Mouse (Mus musculus) embryonic facial prominence, embryonic 14.5 days (tissue): ENCODE measurements around the gene Fam168a. TPM values are rescaled to one million over a fixed set of nuclear protein-coding genes. Genes with fewer than 3 reads are reported as not detected.

Experiments
- ATAC-seq: fragments of 200-750 bp; cut with Nextera tagmentation; 2 replicates; pipeline ENCODE4 v1.8.0; 2017; ENCODE audit warnings: low read depth, moderate number of reproducible peaks, moderate TSS enrichment
- DNase-seq: peaks from one replicate; pipeline ENCODE4 v3.0.0-alpha.2; 2015; ENCODE audit warnings: low spot score
- H3K27ac ChIP-seq: fragments of 300-500 bp; sonication (generic); replicated peaks from 2 replicates; pipeline ENCODE4 v1.5.1; 2014; ENCODE audit warnings: low read depth, mild to moderate bottlenecking, low read length, moderate library complexity
- H3K27me3 ChIP-seq: fragments of 300-500 bp; sonication (generic); replicated peaks from 2 replicates; pipeline ENCODE4 v1.6.1; 2014; ENCODE audit warnings: low read length; ENCODE audit not compliant: control insufficient read depth, insufficient read depth
- H3K36me3 ChIP-seq: fragments of 300-500 bp; sonication (generic); 2 replicates; pipeline ENCODE4 v1.6.1; 2014; ENCODE audit warnings: low read length, mixed read lengths; ENCODE audit not compliant: control insufficient read depth, insufficient read depth
- H3K4me1 ChIP-seq: fragments of 300-500 bp; sonication (generic); 2 replicates; pipeline ENCODE4 v1.6.1; 2014; ENCODE audit warnings: antibody characterized with exemption, low read length; ENCODE audit not compliant: control insufficient read depth, insufficient read depth
- H3K4me2 ChIP-seq: fragments of 300-500 bp; sonication (generic); 2 replicates; pipeline ENCODE4 v1.6.1; 2014; ENCODE audit warnings: low read depth, mild to moderate bottlenecking, low read length, moderate library complexity, mixed read lengths
- H3K4me3 ChIP-seq: fragments of 300-500 bp; sonication (generic); 2 replicates; pipeline ENCODE4 v1.5.1; 2014; ENCODE audit warnings: low read depth, mild to moderate bottlenecking, low read length
- H3K9ac ChIP-seq: fragments of 300-500 bp; sonication (generic); 2 replicates; pipeline ENCODE4 v1.6.1; 2014; ENCODE audit warnings: low read depth, mild to moderate bottlenecking, low read length, moderate library complexity, mixed read lengths
- H3K9me3 ChIP-seq: fragments of 300-500 bp; sonication (generic); 2 replicates; pipeline ENCODE4 v1.6.1; 2016; ENCODE audit warnings: low read length; ENCODE audit not compliant: control insufficient read depth
- WGBS: fragments of 180-500 bp; shearing (Covaris S2); extraction: QIAGEN DNeasy Blood & Tissue Kit; methylation state at CpG from one replicate; pipeline ENCODE4 v1.1.7; 2014; 5-methylcytosine and 5-hydroxymethylcytosine counted together
- polyA plus RNA-seq: library from polyadenylated mRNA; unstranded; fragments of >200 nt; fragmentation: Nextera tagmentation; extraction: Ambion mirVana; gene quantifications from 2 replicates; pipeline ENCODE4 v1.2.1, GENCODE M21; 2014

Gene Fam168a
- polyA plus RNA-seq, 1 experiment from 2014 or later, result 42.3 TPM

DNA sequence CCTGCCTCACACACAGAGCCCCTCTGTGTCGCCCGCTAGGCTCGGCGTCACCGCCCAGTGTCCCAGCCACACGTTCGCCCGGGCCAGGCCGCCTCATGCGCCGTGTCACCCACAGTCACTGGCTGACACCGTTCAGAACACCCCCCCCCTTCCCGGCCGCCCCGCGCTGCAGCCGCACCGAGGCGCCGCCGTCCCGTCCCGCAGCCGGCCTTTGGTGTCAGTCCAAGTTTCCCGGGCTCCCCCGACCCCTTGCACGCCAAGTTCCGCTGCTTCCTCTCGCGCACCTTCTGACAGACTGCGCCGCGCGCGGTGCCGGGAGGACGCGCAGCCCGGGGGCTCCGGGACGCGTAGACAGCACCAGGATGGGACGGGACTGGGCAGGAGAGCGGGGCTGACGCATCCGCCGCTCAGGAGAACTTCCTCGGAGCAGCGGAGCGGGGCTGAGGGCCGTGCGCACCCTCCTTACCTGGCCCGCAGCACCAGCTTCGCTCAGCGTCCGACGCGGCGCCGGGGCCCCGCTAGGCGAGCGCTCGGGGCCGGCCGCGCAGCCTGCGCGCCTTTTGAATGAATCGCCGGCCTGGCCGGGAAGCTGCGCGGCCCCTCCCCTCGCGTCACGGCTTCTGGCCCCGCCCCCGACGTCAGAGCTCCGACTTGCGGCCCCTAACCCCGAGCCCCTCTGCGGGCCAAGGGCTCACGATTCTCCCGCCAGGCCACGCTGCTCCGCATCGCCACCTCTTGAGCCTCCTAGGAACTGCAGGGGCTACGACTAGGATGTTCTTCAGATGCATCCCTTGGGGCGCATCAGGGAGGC is 156.6 kb downstream of the Fam168a start, which contains the start of gene Relt:
Gene Relt, minus strand, starts transcription at position 619 of the 811 bp plus-strand sequence.
- no peaks in the 10 kb centered on the region for H3K27me3 ChIP-seq
- H3K4me3 ChIP-seq, result peak within 1 kb of the TSS; percentile 75
- peak within 1 kb of the TSS; percentile 80 for H3K9ac ChIP-seq
- H3K27ac ChIP-seq, result peak within 1 kb of the TSS; percentile 75
- ATAC-seq, result peak; percentile 92
- no peaks in the 10 kb centered on the region for H3K36me3 ChIP-seq
- peak within 1 kb of the TSS; percentile 97 for H3K4me2 ChIP-seq
- WGBS, result 1% methylated on average over 27 of the region's 91 CpGs
- H3K9me3 ChIP-seq, result no peaks in the 10 kb centered on the region
- DNase-seq, result peak; percentile 95
- H3K4me1 ChIP-seq, result peaks cover 11% of the 10 kb centered on the region; the same call in 1 of the 2 replicates

DNA sequence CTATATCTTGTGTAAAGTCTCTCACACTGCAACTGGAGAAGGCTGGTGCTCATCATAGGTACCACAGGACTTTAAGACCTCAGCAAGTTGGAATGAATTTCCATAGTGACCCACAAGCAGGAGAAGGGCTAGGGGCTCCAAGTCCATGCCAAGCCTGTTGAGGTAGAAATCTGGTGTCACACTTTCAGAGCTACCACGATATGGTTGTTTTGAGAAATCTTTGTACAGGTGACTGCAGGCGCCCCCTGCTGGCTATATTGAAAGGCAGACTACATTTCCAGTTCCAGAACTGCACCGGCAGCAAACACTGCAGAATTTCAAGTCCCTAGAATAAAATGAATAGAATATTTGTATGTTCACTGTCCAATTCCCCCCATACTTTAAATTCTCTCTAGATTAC is 160.2 kb downstream of the Fam168a start:
- ATAC-seq, result no peak
- Histone ChIP-seq H3K27me3 (no peaks in the 10 kb centered on the region), H3K4me2 (no peak overlapping the region), H3K36me3 (0 out of 2 replicates have a peak, but pooled peaks cover 7% of the 10 kb centered on the region), H3K27ac (no peak overlapping the region), H3K9ac (no peak overlapping the region), H3K4me1 (peaks cover 4% of the 10 kb centered on the region; the same call in 1 of the 2 replicates), H3K4me3 (no peak overlapping the region), H3K9me3 (no peaks in the 10 kb centered on the region)
- peak; percentile 76 for DNase-seq
- WGBS, result 7% methylated on average over 3 of the region's 3 CpGs

- no peak for DNase-seq
- Histone ChIP-seq H3K9me3 (no peaks in the 10 kb centered on the region), H3K27ac (no peak overlapping the region), H3K4me3 (no peak overlapping the region), H3K27me3 (no peaks in the 10 kb centered on the region), H3K36me3 (peaks cover 14% of the 10 kb centered on the region), H3K4me1 (no peaks in the 10 kb centered on the region), H3K4me2 (no peak overlapping the region), H3K9ac (no peak overlapping the region)
- no peak for ATAC-seq
- WGBS, result 41% methylated on average over 2 of the region's 2 CpGs
Observed at GRCm38 (mm10) chr7:100867561-100867960, 161.1 kb downstream of the Fam168a start.

DNA sequence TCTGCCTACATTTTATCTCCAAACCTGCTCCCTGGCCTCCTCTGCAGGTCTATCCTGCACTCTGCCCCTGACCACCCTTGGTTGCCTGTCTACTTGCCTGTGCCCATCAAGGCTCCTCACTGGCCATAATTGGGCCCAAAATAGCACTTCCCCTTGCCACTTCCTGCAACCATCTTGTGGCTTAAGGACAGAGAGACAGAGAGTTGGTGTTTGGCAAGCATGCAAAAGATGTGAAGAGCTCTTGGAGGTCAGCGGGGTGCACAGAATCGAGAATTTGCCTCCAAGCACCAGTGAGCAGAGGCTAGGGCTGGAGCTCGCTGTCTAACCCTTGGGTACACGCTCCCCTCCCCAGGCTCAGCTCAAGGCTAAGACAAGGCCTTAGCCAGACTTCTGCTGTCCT is 162.1 kb downstream of the Fam168a start:
- DNase-seq (no peak), ATAC-seq (no peak; the same call in 1 of the 2 replicates)
- Histone ChIP-seq H3K9ac (no peak overlapping the region), H3K4me1 (no peaks in the 10 kb centered on the region), H3K36me3 (peaks cover 24% of the 10 kb centered on the region), H3K4me2 (no peak overlapping the region), H3K27ac (no peak overlapping the region), H3K9me3 (no peaks in the 10 kb centered on the region), H3K27me3 (no peaks in the 10 kb centered on the region), H3K4me3 (no peak overlapping the region)
- WGBS, result 69% methylated on average over 4 of the region's 4 CpGs

GRCm38 (mm10) chr7:100869877-100870629 is 163.6 kb downstream of the Fam168a start:
- no peak overlapping the region for H3K9ac ChIP-seq
- H3K4me3 ChIP-seq, result no peak overlapping the region
- H3K9me3 ChIP-seq, result no peaks in the 10 kb centered on the region
- DNase-seq (no peak), ATAC-seq (no peak)
- no peaks in the 10 kb centered on the region for H3K27me3 ChIP-seq
- H3K4me1 ChIP-seq, result no peaks in the 10 kb centered on the region
- H3K36me3 ChIP-seq, result peaks cover 38% of the 10 kb centered on the region
- 89% methylated on average over 8 of the region's 8 CpGs for WGBS
- no peak overlapping the region for H3K4me2 ChIP-seq
- H3K27ac ChIP-seq, result no peak overlapping the region

DNA sequence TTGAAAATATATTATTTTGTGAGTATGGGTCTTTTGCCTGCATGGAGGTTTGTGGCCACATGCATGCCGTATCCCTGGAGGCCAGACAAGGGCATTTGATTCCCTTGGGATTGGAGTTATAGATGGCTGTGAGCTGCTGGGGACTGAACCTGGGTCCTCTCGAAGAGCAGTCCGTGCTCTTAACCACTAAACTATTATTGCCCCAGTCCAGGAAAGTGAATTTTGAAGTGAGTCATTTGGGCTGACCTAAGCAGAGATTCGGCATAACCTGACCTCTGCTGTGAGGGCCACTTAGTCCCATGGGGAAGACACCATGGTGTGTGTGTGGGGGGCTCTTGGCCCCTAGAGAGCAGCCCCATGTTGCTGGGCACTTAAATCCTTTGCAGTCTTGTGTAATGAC is 164.9 kb downstream of the Fam168a start:
- no peak overlapping the region for H3K4me3 ChIP-seq
- 92% methylated on average over 4 of the region's 4 CpGs for WGBS
- no peaks in the 10 kb centered on the region for H3K27me3 ChIP-seq
- H3K4me1 ChIP-seq, result no peaks in the 10 kb centered on the region
- no peak overlapping the region for H3K9ac ChIP-seq
- no peak for ATAC-seq
- no peaks in the 10 kb centered on the region for H3K9me3 ChIP-seq
- peaks cover 50% of the 10 kb centered on the region for H3K36me3 ChIP-seq
- no peak overlapping the region for H3K4me2 ChIP-seq
- H3K27ac ChIP-seq, result no peak overlapping the region
- DNase-seq, result no peak

GRCm38 (mm10) chr7:100871892-100872291 is 165.5 kb downstream of the Fam168a start:
- H3K9ac ChIP-seq, result no peak overlapping the region
- DNase-seq (no peak), ATAC-seq (no peak)
- H3K27me3 ChIP-seq, result no peaks in the 10 kb centered on the region
- no peaks in the 10 kb centered on the region for H3K9me3 ChIP-seq
- 85% methylated on average over 5 of the region's 5 CpGs for WGBS
- no peaks in the 10 kb centered on the region for H3K4me1 ChIP-seq
- no peak overlapping the region for H3K4me3 ChIP-seq
- H3K27ac ChIP-seq, result no peak overlapping the region
- H3K4me2 ChIP-seq, result no peak overlapping the region
- peaks cover 55% of the 10 kb centered on the region for H3K36me3 ChIP-seq

- ATAC-seq (no peak), DNase-seq (no peak)
- H3K9me3 ChIP-seq, result no peaks in the 10 kb centered on the region
- H3K27ac ChIP-seq, result no peak overlapping the region
- H3K27me3 ChIP-seq, result no peaks in the 10 kb centered on the region
- H3K4me3 ChIP-seq, result no peak overlapping the region
- H3K4me1 ChIP-seq, result no peaks in the 10 kb centered on the region
- no peak overlapping the region for H3K9ac ChIP-seq
- peaks cover 68% of the 10 kb centered on the region for H3K36me3 ChIP-seq
- WGBS, result 95% methylated on average over 13 of the region's 13 CpGs
- H3K4me2 ChIP-seq, result no peak overlapping the region
Observed at GRCm38 (mm10) chr7:100873197-100873596, 166.8 kb downstream of the Fam168a start.
